In the genomic region with DNA sequence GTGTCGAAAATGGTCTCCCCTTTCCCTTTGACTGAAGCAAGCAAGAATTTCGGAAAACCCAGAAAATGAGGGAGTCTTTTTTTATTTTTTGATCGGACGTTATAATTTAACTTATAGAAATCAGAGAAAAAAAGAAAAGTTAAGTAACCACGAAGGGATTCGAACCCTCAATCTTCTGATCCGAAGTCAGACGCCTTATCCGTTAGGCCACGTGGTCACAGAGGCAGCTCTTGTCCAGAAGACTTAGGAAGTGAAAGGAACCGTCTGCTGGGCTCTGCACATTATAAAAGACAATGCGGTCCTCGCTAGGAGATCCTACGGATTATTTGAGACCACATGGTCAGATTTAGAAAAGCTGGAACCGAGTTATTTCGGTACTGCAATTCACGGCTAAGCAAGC, we compare ENCODE assay signal across 1 mouse cellular context.
TF ChIP-seq lines count a peak whose summit lies in the region.

No protein-coding gene starts in this region.

TF ChIP-seq in CH12.LX, 34 proteins besides CTCF, POLR2A, EP300 and RAD21:
- TF ChIP-seq POLR2AphosphoS2 (IDR thresholded peaks at IDR 0.05; ENCODE audit: low read depth, low read length) (no peak), JUND (conservative IDR thresholded peaks at IDR 0.05; ENCODE audit: low read depth, low read length) (no peak), MXI1 (IDR thresholded peaks at IDR 0.05; ENCODE audit: low read depth, low read length) (no peak; the same call in 1 of the 2 replicates), TCF12 (IDR thresholded peaks at IDR 0.05; ENCODE audit: low read depth, low read length) (no peak), BHLHE40 (IDR thresholded peaks at IDR 0.05; ENCODE audit: low read depth, low read length) (no peak), NRF1 (IDR thresholded peaks at IDR 0.05; ENCODE audit: low read depth, low read length) (peak; percentile 50), MAZ (IDR thresholded peaks at IDR 0.05; ENCODE audit: low read depth, low read length) (no peak), NELFE (IDR thresholded peaks at IDR 0.05; ENCODE audit: low read depth, low read length) (no peak), ELF1 (IDR thresholded peaks at IDR 0.05; ENCODE audit: low read depth, low read length) (peak; percentile 91), SIN3A (IDR thresholded peaks at IDR 0.05; ENCODE audit: low read length) (no peak), SMC3 (IDR thresholded peaks at IDR 0.05; ENCODE audit: low read depth, low read length) (no peak), ZC3H11A (IDR thresholded peaks at IDR 0.05; ENCODE audit: low read depth, low read length) (no peak), KAT2A (IDR thresholded peaks at IDR 0.05; ENCODE audit: insufficient replicate concordance, low read length) (peak; percentile 87; the same call in 1 of the 2 replicates), ETS1 (conservative IDR thresholded peaks at IDR 0.05; ENCODE audit: low read depth, low read length) (no peak), MEF2A (IDR thresholded peaks at IDR 0.05; ENCODE audit: borderline replicate concordance, low read depth, low read length) (no peak), HCFC1 (IDR thresholded peaks at IDR 0.05; ENCODE audit: low read depth, low read length) (no peak), RCOR1 (conservative IDR thresholded peaks at IDR 0.05; ENCODE audit: low read depth, low read length) (no peak), ZKSCAN1 (IDR thresholded peaks at IDR 0.05; ENCODE audit: borderline replicate concordance, low read depth, low read length) (no peak), USF1 (IDR thresholded peaks at IDR 0.05; ENCODE audit: low read depth, low read length) (peak; percentile 80), UBTF (IDR thresholded peaks at IDR 0.05; ENCODE audit: low read depth, low read length) (no peak), ZMIZ1 (IDR thresholded peaks at IDR 0.05; ENCODE audit: low read depth, low read length) (no peak), GABPA (IDR thresholded peaks at IDR 0.05; ENCODE audit: insufficient replicate concordance, low read depth, low read length) (no peak), MYC (IDR thresholded peaks at IDR 0.05; ENCODE audit: low read depth, low read length) (peak; percentile 93), ZNF384 (IDR thresholded peaks at IDR 0.05; ENCODE audit: low read depth, low read length) (no peak), E2F4 (IDR thresholded peaks at IDR 0.05; ENCODE audit: insufficient replicate concordance, low read depth, low read length) (peak; percentile 79; the same call in 1 of the 2 replicates), PAX5 (IDR thresholded peaks at IDR 0.05; ENCODE audit: low read length) (no peak), MAX (IDR thresholded peaks at IDR 0.05; ENCODE audit: low read length) (peak; percentile 96), TBP (conservative IDR thresholded peaks at IDR 0.05; ENCODE audit: low read depth, low read length) (peak; percentile 100), IRF4 (IDR thresholded peaks at IDR 0.05; ENCODE audit: low read depth, low read length) (no peak), JUN (IDR thresholded peaks at IDR 0.05; ENCODE audit: insufficient read depth, low read depth, low read length) (no peak), USF2 (conservative IDR thresholded peaks at IDR 0.05; ENCODE audit: low read depth, low read length) (peak; percentile 64), CHD2 (IDR thresholded peaks at IDR 0.05; ENCODE audit: low read length) (0 out of 2 replicates have a peak, but pooled peaks have one; percentile 23), MAFK (IDR thresholded peaks at IDR 0.05; ENCODE audit: insufficient replicate concordance, low read length) (peak; percentile 96), CHD1 (IDR thresholded peaks at IDR 0.05; ENCODE audit: low read depth, low read length) (no peak)
